Mouse (Mus musculus): ENCODE data around the gene Sbno2. TPM values are rescaled to one million over a fixed set of nuclear protein-coding genes. Genes with fewer than 3 reads are reported as not detected.
A peak's percentile ranks its signal among the peaks of the same experiment; 100 is the strongest.

Gene Sbno2
- polyA plus RNA-seq (2014; fragmentation: Nextera tagmentation; extraction: Ambion mirVana), result 5.6 and 6.6 TPM in 2 replicates

DNA sequence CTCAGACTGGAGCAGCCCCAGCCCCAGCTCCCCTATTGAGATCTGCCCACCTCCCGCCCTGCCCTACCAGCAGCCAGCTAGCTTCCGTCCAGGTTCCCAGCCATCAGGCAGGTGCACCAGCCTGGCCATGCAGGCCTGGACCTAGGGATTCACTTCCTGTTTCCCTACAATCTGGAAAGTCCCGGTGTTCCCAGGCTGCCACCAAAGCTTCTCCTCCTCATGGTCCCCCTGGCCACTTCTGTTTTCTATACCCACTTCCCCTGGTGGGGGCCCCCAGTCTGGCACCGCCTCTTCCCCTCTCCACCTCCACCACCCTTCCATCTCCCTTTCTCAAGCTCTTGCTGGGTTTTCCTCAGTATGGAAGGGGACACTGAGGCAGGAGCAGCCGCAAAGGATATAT lies at the start of gene Sbno2:
Sbno2 (minus strand) TSS at position 112 of the 400 bp plus-strand sequence.
- WGBS, result 68% methylated on average over 5 of the region's 5 CpGs
- no peak for ATAC-seq (replicated peaks; ENCODE audit: insufficient number of reproducible peaks, low FRiP score, low TSS enrichment, low read depth)

DNA sequence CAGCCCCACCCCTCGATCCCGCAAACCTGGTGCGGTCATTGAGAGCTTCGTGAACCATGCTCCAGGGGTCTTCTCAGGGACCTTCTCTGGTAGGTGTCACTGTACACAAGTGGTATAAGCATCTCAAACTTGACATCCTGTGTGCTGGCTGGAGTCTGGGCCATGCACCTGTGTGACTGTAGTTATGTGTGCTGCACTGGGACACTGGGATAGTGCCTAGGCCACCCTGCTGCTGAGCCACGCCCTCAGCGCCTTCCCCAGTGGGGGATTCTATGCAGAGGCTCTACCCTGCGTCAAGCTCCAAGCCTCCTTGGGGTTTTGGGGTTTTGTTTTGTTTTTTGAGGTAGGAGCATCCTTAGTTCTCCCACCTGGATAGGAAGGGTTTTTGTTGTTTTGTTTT lies 49.0 kb upstream of the Sbno2 start:
- ATAC-seq (replicated peaks; ENCODE audit: insufficient number of reproducible peaks, low FRiP score, low TSS enrichment, low read depth) (no peak), DNase-seq (ENCODE audit: low spot score) (no peak)
- no peak overlapping the region for H3K27ac ChIP-seq (replicated peaks; ENCODE audit: low read depth, low read length)
- H3K4me2 ChIP-seq (ENCODE audit: low read depth, low read length), result no peak overlapping the region
- peak overlapping the region; percentile 4; the same call in 1 of the 2 replicates for H3K4me3 ChIP-seq (ENCODE audit: low read depth, low read length)
- H3K9ac ChIP-seq (replicated peaks; ENCODE audit: low read length), result no peak overlapping the region
- H3K4me1 ChIP-seq (ENCODE audit: control insufficient read depth, insufficient read depth, low read length), result peaks cover 30% of the 10 kb centered on the region
- H3K27me3 ChIP-seq (ENCODE audit: control insufficient read depth, insufficient read depth, low read length), result no peaks in the 10 kb centered on the region
- WGBS, result 87% methylated on average over 7 of the region's 7 CpGs
- H3K36me3 ChIP-seq (replicated peaks; ENCODE audit: control insufficient read depth, insufficient read depth, low read depth, low read length), result peaks cover 48% of the 10 kb centered on the region
- no peaks in the 10 kb centered on the region for H3K9me3 ChIP-seq (replicated peaks; ENCODE audit: control insufficient read depth, low read length)

More for the DNA sequence above, at the start of gene Sbno2:
- Histone ChIP-seq H3K9ac (replicated peaks; ENCODE audit: low read length) (0 out of 2 replicates have a peak within 1 kb of the TSS, but pooled peaks have one; percentile 2), H3K36me3 (replicated peaks; ENCODE audit: control insufficient read depth, insufficient read depth, low read depth, low read length) (no peaks in the 10 kb centered on the region), H3K27ac (replicated peaks; ENCODE audit: low read depth, low read length) (no peak within 1 kb of the TSS), H3K27me3 (ENCODE audit: control insufficient read depth, insufficient read depth, low read length) (no peaks in the 10 kb centered on the region), H3K4me2 (ENCODE audit: low read depth, low read length) (no peak within 1 kb of the TSS), H3K4me3 (ENCODE audit: low read depth, low read length) (no peak within 1 kb of the TSS), H3K4me1 (ENCODE audit: control insufficient read depth, insufficient read depth, low read length) (0 out of 2 replicates have a peak, but pooled peaks cover 3% of the 10 kb centered on the region), H3K9me3 (replicated peaks; ENCODE audit: control insufficient read depth, low read length) (no peaks in the 10 kb centered on the region)
- DNase-seq (ENCODE audit: low spot score), result no peak

DNA sequence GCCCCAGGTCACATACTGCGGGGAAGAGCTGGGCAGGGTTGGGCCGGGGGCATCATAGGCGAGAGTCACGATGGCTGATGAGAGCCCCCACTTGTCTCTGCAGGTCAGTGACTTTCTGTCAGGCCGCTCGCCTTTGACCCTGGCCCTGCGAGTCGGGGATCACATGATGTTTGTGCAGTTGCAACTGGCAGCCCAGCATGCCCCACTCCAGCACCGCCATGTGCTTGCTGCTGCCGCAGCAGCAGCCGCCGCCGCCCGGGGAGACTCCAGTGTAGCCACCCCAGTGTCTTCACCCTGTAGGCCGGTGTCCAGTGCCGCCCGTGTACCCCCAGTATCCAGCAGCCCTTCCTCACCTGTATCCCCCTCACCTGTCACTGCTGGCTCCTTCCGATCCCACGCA lies 48.3 kb upstream of the Sbno2 start:
- Histone ChIP-seq H3K4me1 (ENCODE audit: control insufficient read depth, insufficient read depth, low read length) (peaks cover 27% of the 10 kb centered on the region), H3K27ac (replicated peaks; ENCODE audit: low read depth, low read length) (no peak overlapping the region), H3K9ac (replicated peaks; ENCODE audit: low read length) (peak overlapping the region; percentile 100), H3K4me3 (ENCODE audit: low read depth, low read length) (peak overlapping the region; percentile 17; the same call in 1 of the 2 replicates), H3K27me3 (ENCODE audit: control insufficient read depth, insufficient read depth, low read length) (no peaks in the 10 kb centered on the region), H3K36me3 (replicated peaks; ENCODE audit: control insufficient read depth, insufficient read depth, low read depth, low read length) (peaks cover 48% of the 10 kb centered on the region), H3K4me2 (ENCODE audit: low read depth, low read length) (peak overlapping the region; percentile 23), H3K9me3 (replicated peaks; ENCODE audit: control insufficient read depth, low read length) (no peaks in the 10 kb centered on the region)
- ATAC-seq (replicated peaks; ENCODE audit: insufficient number of reproducible peaks, low FRiP score, low TSS enrichment, low read depth) (no peak), DNase-seq (ENCODE audit: low spot score) (no peak)
- WGBS, result 78% methylated on average over 19 of the region's 19 CpGs

GRCm38 (mm10) chr10:80152873-80153260 lies 47.5 kb upstream of the Sbno2 start:
- peak overlapping the region; percentile 99 for H3K4me2 ChIP-seq (ENCODE audit: low read depth, low read length)
- 35% methylated on average over 3 of the region's 3 CpGs for WGBS
- ATAC-seq (replicated peaks; ENCODE audit: insufficient number of reproducible peaks, low FRiP score, low TSS enrichment, low read depth) (no peak), DNase-seq (ENCODE audit: low spot score) (no peak)
- no peaks in the 10 kb centered on the region for H3K9me3 ChIP-seq (replicated peaks; ENCODE audit: control insufficient read depth, low read length)
- H3K27me3 ChIP-seq (ENCODE audit: control insufficient read depth, insufficient read depth, low read length), result no peaks in the 10 kb centered on the region
- peaks cover 27% of the 10 kb centered on the region for H3K4me1 ChIP-seq (ENCODE audit: control insufficient read depth, insufficient read depth, low read length)
- peak overlapping the region; percentile 100 for H3K9ac ChIP-seq (replicated peaks; ENCODE audit: low read length)
- peak overlapping the region; percentile 99 for H3K27ac ChIP-seq (replicated peaks; ENCODE audit: low read depth, low read length)
- H3K4me3 ChIP-seq (ENCODE audit: low read depth, low read length), result peak overlapping the region; percentile 100
- H3K36me3 ChIP-seq (replicated peaks; ENCODE audit: control insufficient read depth, insufficient read depth, low read depth, low read length), result peaks cover 48% of the 10 kb centered on the region

DNA sequence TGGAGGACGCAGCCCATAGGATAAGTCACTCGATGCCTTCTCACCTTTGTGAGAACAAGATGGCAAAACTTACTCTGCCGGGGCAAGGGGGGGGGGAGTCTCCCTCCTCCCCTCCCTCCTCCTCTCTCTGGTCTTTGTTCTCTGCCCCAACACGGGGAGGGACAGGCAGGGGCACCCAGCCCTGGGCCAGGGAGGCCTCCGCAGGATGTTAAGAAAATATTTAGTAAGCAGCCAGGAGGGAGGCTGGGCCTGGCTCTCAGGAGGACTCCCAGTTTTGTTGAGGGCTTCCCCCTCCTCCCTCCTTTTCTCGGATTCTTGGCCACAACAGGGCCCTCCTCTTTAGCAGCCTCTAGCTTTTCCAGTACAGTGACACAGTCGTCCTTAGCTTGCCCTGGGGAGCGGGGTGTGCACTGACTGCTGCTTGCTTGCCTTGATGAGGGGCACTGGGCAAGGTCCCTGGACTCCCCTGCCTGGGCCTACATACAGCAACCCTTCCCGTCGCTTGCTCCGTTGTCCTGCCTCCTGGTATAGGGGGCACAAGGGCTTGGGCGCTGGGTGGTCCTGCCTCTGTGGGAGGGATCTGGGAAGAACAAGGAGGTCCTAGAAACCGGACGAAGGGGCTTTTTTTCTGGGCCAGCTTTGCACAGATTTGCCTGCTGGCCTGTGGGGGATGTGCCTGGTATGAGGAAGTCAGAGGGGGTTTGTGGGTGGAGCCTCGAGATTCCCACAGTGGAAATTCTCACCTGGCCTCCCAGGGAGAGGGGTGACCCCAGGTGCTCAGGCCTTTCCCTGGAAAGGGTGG lies 46.9 kb upstream of the Sbno2 start:
- H3K9ac ChIP-seq (replicated peaks; ENCODE audit: low read length), result peak overlapping the region; percentile 100
- ATAC-seq (replicated peaks; ENCODE audit: insufficient number of reproducible peaks, low FRiP score, low TSS enrichment, low read depth), result no peak
- peak overlapping the region; percentile 99 for H3K27ac ChIP-seq (replicated peaks; ENCODE audit: low read depth, low read length)
- peaks cover 48% of the 10 kb centered on the region for H3K36me3 ChIP-seq (replicated peaks; ENCODE audit: control insufficient read depth, insufficient read depth, low read depth, low read length)
- peak overlapping the region; percentile 99 for H3K4me2 ChIP-seq (ENCODE audit: low read depth, low read length)
- WGBS, result 3% methylated on average over 15 of the region's 15 CpGs
- no peaks in the 10 kb centered on the region for H3K9me3 ChIP-seq (replicated peaks; ENCODE audit: control insufficient read depth, low read length)
- H3K27me3 ChIP-seq (ENCODE audit: control insufficient read depth, insufficient read depth, low read length), result no peaks in the 10 kb centered on the region
- peaks cover 24% of the 10 kb centered on the region for H3K4me1 ChIP-seq (ENCODE audit: control insufficient read depth, insufficient read depth, low read length)
- H3K4me3 ChIP-seq (ENCODE audit: low read depth, low read length), result peak overlapping the region; percentile 100
- DNase-seq (ENCODE audit: low spot score), result peak; percentile 70

DNA sequence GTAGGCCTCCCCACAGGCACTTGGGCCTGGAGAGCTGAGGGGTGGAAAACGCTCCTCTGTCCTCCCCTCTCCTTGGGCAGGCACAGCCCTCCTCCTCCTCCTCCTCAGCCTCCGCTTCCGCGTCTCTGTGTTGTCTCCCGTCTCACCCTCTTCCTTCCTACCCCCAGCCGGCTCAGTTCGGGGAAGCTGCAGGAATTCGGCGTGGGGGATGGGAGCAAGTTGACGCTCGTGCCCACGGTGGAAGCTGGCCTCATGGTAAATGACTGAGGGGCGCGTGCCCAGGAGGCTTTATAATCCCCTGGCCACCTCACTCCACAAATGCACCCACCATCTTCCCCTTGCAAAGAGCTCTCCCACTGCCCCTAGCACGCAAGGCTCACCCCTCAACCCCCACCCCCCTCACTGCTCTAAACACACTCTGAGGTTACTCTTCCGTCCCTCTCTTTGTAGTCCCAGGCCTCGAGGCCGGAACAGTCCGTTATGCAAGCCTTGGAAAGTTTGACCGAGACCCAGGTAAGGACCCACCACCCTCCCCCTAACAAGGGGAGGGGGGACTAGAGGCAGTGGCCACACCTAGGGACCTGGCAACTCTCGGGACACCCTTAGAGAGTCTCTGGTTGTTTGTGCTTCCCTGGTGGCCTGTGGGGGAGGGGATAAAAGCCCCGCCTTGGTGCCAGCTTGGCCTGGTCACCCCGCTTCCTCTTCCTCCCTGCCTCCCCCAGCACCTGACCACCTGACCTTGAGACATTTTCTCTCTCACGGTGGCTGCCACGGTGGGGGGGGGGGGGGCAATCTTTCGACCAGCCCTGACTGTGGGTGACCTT lies 46.1 kb upstream of the Sbno2 start:
- peak overlapping the region; percentile 100 for H3K4me3 ChIP-seq (ENCODE audit: low read depth, low read length)
- H3K27ac ChIP-seq (replicated peaks; ENCODE audit: low read depth, low read length), result peak overlapping the region; percentile 99
- no peaks in the 10 kb centered on the region for H3K9me3 ChIP-seq (replicated peaks; ENCODE audit: control insufficient read depth, low read length)
- WGBS, result under 1% methylated on average over 24 of the region's 26 CpGs
- H3K4me1 ChIP-seq (ENCODE audit: control insufficient read depth, insufficient read depth, low read length), result peaks cover 21% of the 10 kb centered on the region
- H3K36me3 ChIP-seq (replicated peaks; ENCODE audit: control insufficient read depth, insufficient read depth, low read depth, low read length), result peaks cover 40% of the 10 kb centered on the region
- no peaks in the 10 kb centered on the region for H3K27me3 ChIP-seq (ENCODE audit: control insufficient read depth, insufficient read depth, low read length)
- H3K4me2 ChIP-seq (ENCODE audit: low read depth, low read length), result peak overlapping the region; percentile 99
- peak overlapping the region; percentile 100 for H3K9ac ChIP-seq (replicated peaks; ENCODE audit: low read length)
- ATAC-seq (replicated peaks; ENCODE audit: insufficient number of reproducible peaks, low FRiP score, low TSS enrichment, low read depth) (no peak), DNase-seq (ENCODE audit: low spot score) (peak; percentile 60)

DNA sequence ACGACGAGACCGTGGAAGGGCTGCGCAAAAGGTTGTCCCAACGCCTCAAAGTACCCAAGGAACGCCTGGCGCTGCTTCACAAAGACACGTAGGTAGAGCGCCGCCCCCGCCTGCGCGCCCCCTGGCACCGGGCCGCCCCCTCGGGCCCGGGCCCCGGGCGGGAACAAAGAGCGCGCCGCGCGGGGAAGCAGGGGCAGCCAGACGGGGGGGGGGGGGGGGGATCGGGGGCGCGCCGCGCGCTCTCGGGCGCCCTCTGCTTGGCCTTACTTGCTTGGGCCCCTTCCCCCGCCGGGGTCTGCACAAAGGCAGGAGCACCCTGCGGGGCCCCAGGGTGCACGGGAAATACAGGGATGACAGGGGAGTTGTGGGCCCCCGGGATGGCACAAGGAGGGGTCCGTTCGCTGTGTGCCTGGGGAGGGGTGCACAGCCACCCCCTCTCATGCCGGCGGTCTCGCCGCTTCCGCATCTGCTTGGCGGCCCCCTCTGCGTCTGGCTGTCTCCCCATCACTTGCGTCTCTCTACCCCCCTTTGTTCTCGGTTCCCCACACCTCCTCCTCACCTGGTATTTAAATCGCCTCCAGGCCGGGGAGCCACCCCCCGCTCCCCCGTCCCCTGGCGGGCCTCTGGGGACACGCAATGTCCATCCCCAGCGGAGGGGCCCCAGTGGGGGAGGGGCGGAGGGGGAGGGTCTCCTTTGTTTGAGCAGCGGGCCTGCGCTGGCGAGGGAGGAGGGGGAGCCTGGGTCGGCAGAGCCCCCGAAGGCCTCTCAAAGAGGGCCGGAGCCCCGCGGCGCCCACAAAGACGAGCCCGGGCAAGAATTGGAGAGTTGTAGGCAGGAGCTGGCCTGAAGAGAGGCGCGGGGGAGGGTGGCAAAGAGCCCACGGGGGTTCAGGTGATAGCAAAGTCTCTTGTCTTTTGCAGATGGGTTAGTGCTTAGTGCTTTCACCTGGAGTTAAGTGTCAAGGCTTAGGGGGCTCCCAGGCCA lies 45.1 kb upstream of the Sbno2 start:
- no peak for ATAC-seq (replicated peaks; ENCODE audit: insufficient number of reproducible peaks, low FRiP score, low TSS enrichment, low read depth)
- H3K27me3 ChIP-seq (ENCODE audit: control insufficient read depth, insufficient read depth, low read length), result no peaks in the 10 kb centered on the region
- 1% methylated on average over 57 of the region's 71 CpGs for WGBS
- H3K9ac ChIP-seq (replicated peaks; ENCODE audit: low read length), result peak overlapping the region; percentile 100
- H3K4me1 ChIP-seq (ENCODE audit: control insufficient read depth, insufficient read depth, low read length), result peaks cover 16% of the 10 kb centered on the region
- peak overlapping the region; percentile 99 for H3K4me2 ChIP-seq (ENCODE audit: low read depth, low read length)
- no peaks in the 10 kb centered on the region for H3K9me3 ChIP-seq (replicated peaks; ENCODE audit: control insufficient read depth, low read length)
- peak; percentile 90 for DNase-seq (ENCODE audit: low spot score)
- H3K36me3 ChIP-seq (replicated peaks; ENCODE audit: control insufficient read depth, insufficient read depth, low read depth, low read length), result peaks cover 37% of the 10 kb centered on the region
- peak overlapping the region; percentile 100 for H3K4me3 ChIP-seq (ENCODE audit: low read depth, low read length)
- peak overlapping the region; percentile 99 for H3K27ac ChIP-seq (replicated peaks; ENCODE audit: low read depth, low read length)

All from embryonic facial prominence, embryonic 11.5 days (tissue).